Mouse (Mus musculus) cerebral cortex, adult 2 months (tissue): ENCODE measurements around the gene H2-Eb1.

Experiments used
- WGBS: fragments of 180-500 bp; shearing (Covaris S2); methylation state at CpG from one replicate; pipeline ENCODE4 v1.1.7; 2018; 5-methylcytosine and 5-hydroxymethylcytosine counted together

Gene H2-Eb1

GRCm38 (mm10) chr17:34305380-34306030, at the start of gene H2-Eb1:
Gene H2-Eb1, plus strand, starts transcription at chr17:34305867.

GRCm38 (mm10) chr17:34256501-34256900, 49.2 kb upstream of the H2-Eb1 start:
- 81% methylated on average over 5 of the region's 5 CpGs for WGBS

GRCm38 (mm10) chr17:34257594-34258375, 47.9 kb upstream of the H2-Eb1 start, which contains the start of gene H2-Ab1:
Gene H2-Ab1, plus strand, starts transcription at chr17:34257689.
- 70% methylated on average over 11 of the region's 11 CpGs for WGBS

DNA sequence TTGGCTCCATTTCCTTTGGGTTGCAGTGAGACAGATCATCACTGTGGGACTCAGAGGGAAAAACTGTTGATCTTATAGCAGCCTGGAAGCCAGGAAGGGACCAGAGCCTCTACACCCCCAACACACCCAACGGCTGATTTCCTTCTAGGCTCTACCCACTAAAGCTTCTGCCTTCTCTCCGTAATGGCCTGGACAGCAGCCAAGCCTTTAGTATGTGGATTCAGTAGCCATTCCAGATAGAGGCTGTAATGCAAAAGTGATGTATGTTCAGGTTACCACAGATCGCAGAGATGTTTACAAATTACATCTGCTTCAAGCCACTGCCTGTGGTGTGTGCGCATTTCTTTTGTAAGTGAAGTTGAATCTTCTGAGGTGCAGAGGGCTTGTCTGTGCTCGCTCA, 45.1 kb upstream of the H2-Eb1 start:
- WGBS, result 63% methylated on average over 5 of the region's 5 CpGs

DNA sequence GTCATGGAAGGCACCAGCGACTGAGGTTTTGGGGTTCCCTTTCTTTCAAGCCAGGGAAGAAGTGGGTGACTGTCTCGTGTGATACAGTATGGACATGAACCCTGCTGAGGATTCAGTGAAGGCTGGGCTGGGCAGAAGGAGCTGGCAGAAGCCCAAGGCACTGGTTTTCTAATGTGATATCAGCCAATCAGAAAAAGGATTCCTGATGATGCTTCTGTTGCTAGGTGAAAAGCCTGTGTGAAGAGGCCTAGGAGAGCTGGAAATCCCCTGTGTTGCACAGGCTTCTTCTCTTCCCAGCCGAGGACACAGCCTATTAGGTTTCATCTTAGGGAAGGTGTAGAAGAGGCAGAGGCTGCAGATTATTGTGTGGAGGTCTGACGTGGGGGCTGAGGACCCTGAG, 44.2 kb upstream of the H2-Eb1 start:
- WGBS, result 37% methylated on average over 4 of the region's 4 CpGs

GRCm38 (mm10) chr17:34263068-34263467, 42.6 kb upstream of the H2-Eb1 start:
- 3% methylated on average over 8 of the region's 8 CpGs for WGBS

DNA sequence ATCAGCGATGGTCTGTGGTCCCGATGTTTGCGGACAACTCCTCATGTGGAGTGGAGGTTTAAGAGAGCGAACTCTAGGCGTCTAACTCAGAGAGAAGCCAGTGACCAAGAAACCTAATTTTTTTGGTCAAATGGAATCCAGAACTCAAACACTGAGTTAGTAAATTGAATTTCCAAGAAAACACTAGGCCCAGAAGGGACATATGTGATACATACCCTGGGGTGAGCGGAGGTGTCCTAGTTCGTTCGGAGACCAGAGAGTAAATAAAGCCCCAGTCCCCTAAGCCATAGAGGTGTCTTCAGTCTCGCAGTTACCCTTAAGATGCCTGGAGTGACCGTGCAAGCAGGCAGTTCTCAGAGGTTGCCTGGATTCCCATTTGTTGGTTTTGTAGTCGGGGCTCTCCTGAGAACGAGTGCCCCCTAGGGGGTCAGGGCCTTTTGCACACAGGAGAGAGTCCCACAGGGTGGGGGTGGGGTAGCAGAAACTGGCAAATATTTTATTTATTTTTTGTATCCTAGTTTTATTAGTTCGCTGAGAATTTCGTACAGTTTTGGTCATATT, 41.8 kb upstream of the H2-Eb1 start:
- WGBS, result 15% methylated on average over 14 of the region's 14 CpGs

GRCm38 (mm10) chr17:34264452-34265351, 41.0 kb upstream of the H2-Eb1 start:
- 3% methylated on average over 93 of the region's 93 CpGs for WGBS

DNA sequence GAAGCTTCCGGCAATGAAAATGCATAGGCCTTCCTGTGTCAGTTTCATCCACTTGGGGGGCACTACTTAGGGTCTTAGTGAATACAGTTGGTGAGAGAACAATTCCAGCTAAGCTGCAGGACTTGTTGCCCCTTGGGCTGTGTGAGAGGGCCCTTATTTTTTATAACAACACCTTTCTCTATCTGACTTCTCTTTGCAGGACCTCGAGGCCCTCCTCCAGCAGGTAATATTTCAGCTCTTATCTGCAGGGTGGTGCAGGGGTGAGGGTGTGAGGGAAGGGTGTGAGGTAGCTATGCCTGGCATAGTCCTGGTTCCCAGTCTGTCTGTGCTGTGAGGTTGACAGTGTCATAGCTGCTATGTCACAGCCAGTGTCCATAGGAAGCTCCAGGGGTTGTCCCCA, 37.4 kb upstream of the H2-Eb1 start:
- WGBS, result 80% methylated on average over 2 of the region's 2 CpGs

DNA sequence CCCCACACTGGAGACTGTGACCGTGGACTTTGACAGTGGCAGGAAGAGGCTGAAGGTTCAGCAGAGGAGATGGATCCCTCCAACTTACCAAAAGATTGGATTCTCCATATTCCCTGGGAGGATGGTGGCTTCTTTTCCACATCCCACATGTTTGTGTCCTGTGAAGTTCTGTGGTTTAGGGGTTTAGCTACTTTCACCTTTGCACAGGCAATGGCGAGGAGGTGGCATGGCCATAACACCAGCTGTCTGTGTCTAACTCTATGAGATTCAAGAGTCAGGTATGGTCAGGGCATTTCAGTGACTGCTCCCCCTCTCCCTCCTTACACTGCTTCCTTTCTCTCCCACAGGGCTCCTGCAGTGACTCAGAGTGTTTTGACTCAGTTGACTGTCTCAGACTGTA, 36.9 kb upstream of the H2-Eb1 start:
- WGBS, result 90% methylated on average over 2 of the region's 2 CpGs

GRCm38 (mm10) chr17:34269817-34270216, 35.9 kb upstream of the H2-Eb1 start:
- WGBS, result 83% methylated on average over 4 of the region's 4 CpGs

DNA sequence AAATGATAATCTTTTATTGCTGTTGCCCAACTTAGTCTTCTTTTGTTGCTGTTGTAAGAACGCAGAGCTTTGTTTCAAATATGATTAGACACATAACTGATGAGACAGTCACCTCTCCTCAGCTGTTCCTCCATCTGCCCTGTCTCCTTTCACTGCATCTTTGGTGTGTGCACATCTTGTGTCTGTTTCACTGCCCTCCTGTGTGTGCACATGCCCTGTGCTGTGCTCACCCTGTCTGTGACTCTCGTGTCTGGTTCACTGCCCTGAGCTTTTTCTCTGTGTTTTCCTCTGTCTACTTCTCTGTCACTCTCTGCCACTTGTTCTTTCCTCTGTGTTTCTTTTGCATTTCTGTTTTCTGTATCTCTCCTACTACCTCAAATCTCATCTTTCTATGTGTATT, 35.4 kb upstream of the H2-Eb1 start:
- 81% methylated on average over 2 of the region's 2 CpGs for WGBS

- 86% methylated on average over 2 of the region's 2 CpGs for WGBS
Measured at GRCm38 (mm10) chr17:34270940-34271339, 34.7 kb upstream of the H2-Eb1 start.

GRCm38 (mm10) chr17:34272102-34272501, 33.6 kb upstream of the H2-Eb1 start:
- WGBS, result 97% methylated on average over 1 of the region's 1 CpGs

GRCm38 (mm10) chr17:34280499-34281038, 25.1 kb upstream of the H2-Eb1 start:
- 86% methylated on average over 1 of the region's 1 CpGs for WGBS

DNA sequence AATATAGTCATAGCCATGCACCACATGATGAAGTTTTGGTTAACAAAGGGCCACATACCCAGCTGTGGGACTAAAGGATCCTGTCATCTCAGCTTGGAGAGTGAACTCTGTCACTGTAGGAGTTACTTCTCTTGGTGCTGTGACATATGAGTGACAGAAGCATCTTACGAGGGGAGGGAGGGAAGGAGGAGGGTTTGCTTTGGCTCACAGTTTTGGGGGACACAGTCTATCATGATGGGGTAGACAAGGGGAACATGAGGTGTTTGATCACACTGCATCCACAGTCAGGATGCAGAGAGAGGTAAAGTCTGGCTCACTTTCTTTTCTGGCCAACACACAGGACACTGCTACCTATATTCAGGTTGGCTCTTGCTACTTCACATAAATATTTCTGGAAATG, 23.8 kb upstream of the H2-Eb1 start:
- WGBS, result 71% methylated on average over 1 of the region's 1 CpGs

DNA sequence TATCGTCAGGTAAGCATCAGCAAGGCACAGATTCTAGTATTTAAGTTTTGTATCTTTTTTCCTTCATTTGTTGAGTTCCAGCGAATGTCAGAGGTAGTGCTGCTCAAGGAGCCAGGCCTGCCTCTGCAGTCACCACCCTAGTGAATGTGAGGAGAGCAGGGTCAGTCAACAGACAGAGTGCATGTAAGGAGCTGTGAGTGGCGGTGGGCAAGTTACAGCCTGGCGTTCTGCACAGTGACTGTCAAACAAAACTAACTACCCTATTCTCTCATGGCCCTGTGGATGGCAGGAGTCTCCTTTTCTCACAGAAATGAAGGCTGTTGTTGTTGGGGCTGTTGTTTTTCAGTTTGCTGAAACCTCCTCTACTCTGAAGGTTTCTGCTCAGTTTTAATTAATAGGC, 20.3 kb upstream of the H2-Eb1 start:
- WGBS, result 83% methylated on average over 4 of the region's 4 CpGs

DNA sequence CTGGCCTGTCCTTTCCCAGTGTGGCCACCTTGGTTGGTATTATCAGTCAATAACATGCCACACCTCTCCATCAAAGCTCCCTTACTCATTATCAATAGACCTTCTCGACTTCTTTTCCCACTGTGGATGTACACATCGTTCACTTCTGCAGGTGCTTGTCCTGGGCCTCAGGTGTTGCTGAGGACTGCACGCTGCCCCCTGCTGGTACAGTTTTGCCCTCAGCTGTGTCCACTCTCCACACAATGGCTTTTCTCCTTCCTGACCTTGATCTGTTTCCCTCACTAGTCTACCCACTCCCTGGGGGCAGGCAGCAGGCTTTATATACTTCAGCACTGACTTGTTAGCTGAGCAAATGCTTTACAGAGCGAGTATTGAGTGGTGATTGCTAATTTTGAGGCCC, 19.8 kb upstream of the H2-Eb1 start:
- WGBS, result 49% methylated on average over 4 of the region's 4 CpGs

- 86% methylated on average over 5 of the region's 5 CpGs for WGBS
Measured at GRCm38 (mm10) chr17:34286501-34286900, 19.2 kb upstream of the H2-Eb1 start.

DNA sequence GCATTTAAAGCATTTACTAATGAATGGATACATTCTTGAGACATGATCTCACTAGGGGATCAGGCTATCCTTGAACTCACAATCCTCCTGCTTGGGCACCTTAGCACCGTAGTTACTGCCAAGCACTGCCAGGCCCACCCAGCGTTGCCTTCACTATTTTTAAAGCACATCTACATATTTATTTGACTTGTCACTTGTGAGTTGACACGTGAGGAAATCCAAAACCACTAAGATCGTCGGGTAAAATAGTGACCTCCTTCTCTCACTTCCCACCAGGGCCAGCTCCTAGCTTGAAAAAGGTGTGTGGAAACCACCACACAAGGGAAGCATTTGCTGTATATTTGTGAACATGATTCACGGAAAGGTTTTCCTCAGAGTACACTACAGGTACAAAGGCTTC, 18.7 kb upstream of the H2-Eb1 start:
- 72% methylated on average over 6 of the region's 6 CpGs for WGBS

GRCm38 (mm10) chr17:34287648-34288047, 18.0 kb upstream of the H2-Eb1 start, which contains the start of gene H2-Aa:
Gene H2-Aa, minus strand, starts transcription at chr17:34287823.
- 29% methylated on average over 8 of the region's 8 CpGs for WGBS

DNA sequence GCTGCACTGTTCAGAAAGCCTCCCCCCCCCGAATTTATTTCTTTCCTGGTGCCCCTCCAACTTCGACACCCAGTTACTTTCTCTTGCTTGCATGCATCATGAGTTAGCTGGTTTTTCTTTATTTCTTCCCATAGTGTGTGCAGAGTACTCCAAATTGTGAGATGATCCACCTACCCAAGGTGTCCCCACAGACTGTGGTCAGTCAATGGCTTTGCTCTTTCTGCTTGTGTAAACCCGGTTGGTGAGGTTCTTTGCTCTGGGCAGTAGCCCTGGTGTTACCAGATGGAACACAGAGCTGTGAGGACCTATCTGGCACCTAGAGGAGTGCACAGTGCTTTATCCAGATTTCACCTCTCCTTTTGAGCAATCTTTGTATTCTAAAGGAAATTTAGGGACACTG, 17.5 kb upstream of the H2-Eb1 start:
- 75% methylated on average over 3 of the region's 3 CpGs for WGBS
